Mouse (Mus musculus) embryonic facial prominence, embryonic 13.5 days (tissue): Measurements from ENCODE around the gene Asic3. TPM values are rescaled to one million over a fixed set of nuclear protein-coding genes. Genes with fewer than 3 reads are reported as not detected.

Source experiments
- ATAC-seq: fragments of 200-750 bp; cut with Nextera tagmentation; 2 replicates; pipeline ENCODE4 v1.8.0; 2017; ENCODE audit warnings: low read depth; ENCODE audit not compliant: insufficient number of reproducible peaks, insufficient read depth, low FRiP score, low TSS enrichment
- H3K27ac ChIP-seq: fragments of 300-500 bp; sonication (generic); 2 replicates; pipeline ENCODE4 v1.5.1; 2015; ENCODE audit warnings: moderate library complexity, mild to moderate bottlenecking, inconsistent platforms
- H3K27me3 ChIP-seq: fragments of 300-500 bp; sonication (generic); 2 replicates; pipeline ENCODE4 v1.6.1; 2015; ENCODE audit warnings: mild to moderate bottlenecking, inconsistent platforms
- H3K36me3 ChIP-seq: fragments of 300-500 bp; sonication (generic); 2 replicates; pipeline ENCODE4 v1.6.1; 2015; ENCODE audit warnings: mild to moderate bottlenecking, inconsistent platforms
- H3K4me1 ChIP-seq: fragments of 300-500 bp; sonication (generic); 2 replicates; pipeline ENCODE4 v1.6.1; 2015; ENCODE audit warnings: inconsistent platforms
- H3K4me2 ChIP-seq: fragments of 300-500 bp; sonication (generic); 2 replicates; pipeline ENCODE4 v1.6.1; 2015; ENCODE audit warnings: moderate library complexity, mild to moderate bottlenecking, inconsistent platforms
- H3K4me3 ChIP-seq: fragments of 300-500 bp; sonication (generic); 2 replicates; pipeline ENCODE4 v1.5.1; 2015; ENCODE audit warnings: mild to moderate bottlenecking, inconsistent platforms
- H3K9ac ChIP-seq: fragments of 300-500 bp; sonication (generic); 2 replicates; pipeline ENCODE4 v1.6.1; 2015; ENCODE audit warnings: mild to moderate bottlenecking, inconsistent platforms
- H3K9me3 ChIP-seq: fragments of 300-500 bp; sonication (generic); 2 replicates; pipeline ENCODE4 v1.6.1; 2016; ENCODE audit warnings: inconsistent platforms
- WGBS: fragments of 180-500 bp; shearing (Covaris S2); methylation state at CpG from one replicate; pipeline ENCODE4 v1.1.7; 2015; ENCODE audit warnings: mixed read lengths; 5-methylcytosine and 5-hydroxymethylcytosine counted together
- polyA plus RNA-seq: library from polyadenylated mRNA; unstranded; fragments of >200 nt; fragmentation: Nextera tagmentation; extraction: Ambion mirVana; gene quantifications from 2 replicates; pipeline ENCODE4 v1.2.1, GENCODE M21; 2015

Gene Asic3
- polyA plus RNA-seq, 1 experiment from 2014 or later = 3.5 TPM

- Histone ChIP-seq H3K27ac (no peak overlapping the region), H3K4me3 (no peak overlapping the region), H3K9me3 (no peaks in the 10 kb centered on the region), H3K4me1 (peaks cover 35% of the 10 kb centered on the region), H3K4me2 (no peak overlapping the region), H3K9ac (no peak overlapping the region), H3K27me3 (no peaks in the 10 kb centered on the region), H3K36me3 (peaks cover 55% of the 10 kb centered on the region)
- ATAC-seq = no peak
- 94% methylated on average over 7 of the region's 7 CpGs for WGBS
These were observed 30.0 kb downstream of the Asic3 start for GRCm38 (mm10) chr5:24443204-24443603.

GRCm38 (mm10) chr5:24443927-24444326 is 30.7 kb downstream of the Asic3 start:
- Histone ChIP-seq H3K4me3 (peak overlapping the region; percentile 93), H3K4me1 (peaks cover 35% of the 10 kb centered on the region), H3K9ac (peak overlapping the region; percentile 96), H3K36me3 (peaks cover 49% of the 10 kb centered on the region), H3K4me2 (peak overlapping the region; percentile 92), H3K9me3 (no peaks in the 10 kb centered on the region), H3K27ac (0 out of 2 replicates have a peak overlapping the region, but pooled peaks have one; percentile 92), H3K27me3 (0 out of 2 replicates have a peak, but pooled peaks cover 3% of the 10 kb centered on the region)
- ATAC-seq = no peak
- WGBS = 81% methylated on average over 12 of the region's 12 CpGs

DNA sequence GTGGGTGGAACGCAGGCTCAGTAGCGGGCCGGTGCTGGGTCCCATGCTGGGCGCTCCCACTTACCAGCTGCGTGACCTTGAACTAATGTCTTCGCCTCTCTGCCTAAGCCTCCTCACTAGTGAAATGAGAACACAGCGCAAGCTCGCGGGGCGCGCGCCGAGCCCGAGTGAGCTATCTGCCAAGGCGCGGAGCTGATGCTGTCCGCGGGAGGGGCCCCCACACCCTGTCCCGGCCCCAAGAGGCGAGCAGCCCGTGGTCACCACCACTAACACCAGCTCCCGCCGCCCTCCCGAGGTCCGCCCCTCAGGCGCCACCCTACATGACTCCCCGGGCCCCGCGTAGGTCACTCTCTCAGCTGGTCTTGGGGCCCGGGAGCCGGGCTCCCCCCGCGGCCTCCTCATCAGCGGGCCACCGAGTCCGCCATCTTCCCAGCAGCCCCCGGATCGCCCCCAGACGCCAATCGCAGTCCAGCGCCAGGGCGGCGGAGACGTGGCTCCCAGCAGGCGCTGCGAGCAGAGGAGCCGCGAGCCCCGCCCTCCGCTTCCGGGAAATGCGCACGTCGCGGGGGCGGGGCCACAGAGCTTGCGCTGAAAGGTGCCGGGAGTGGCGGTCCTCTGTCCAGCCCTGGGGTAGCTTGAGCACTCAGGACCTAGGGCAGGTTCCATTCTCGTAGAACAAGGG is 31.7 kb downstream of the Asic3 start, which contains the start of gene Fastk:
Gene Fastk, minus strand, starts transcription at position 542 of the 682 bp plus-strand sequence.
- Histone ChIP-seq H3K36me3 (peaks cover 39% of the 10 kb centered on the region), H3K4me3 (peak within 1 kb of the TSS; percentile 93), H3K27ac (peak within 1 kb of the TSS; percentile 92), H3K4me1 (peaks cover 35% of the 10 kb centered on the region), H3K9me3 (no peaks in the 10 kb centered on the region), H3K4me2 (peak within 1 kb of the TSS; percentile 92), H3K27me3 (0 out of 2 replicates have a peak, but pooled peaks cover 4% of the 10 kb centered on the region), H3K9ac (peak within 1 kb of the TSS; percentile 96)
- ATAC-seq = peak; percentile 85
- under 1% methylated on average over 60 of the region's 60 CpGs for WGBS

DNA sequence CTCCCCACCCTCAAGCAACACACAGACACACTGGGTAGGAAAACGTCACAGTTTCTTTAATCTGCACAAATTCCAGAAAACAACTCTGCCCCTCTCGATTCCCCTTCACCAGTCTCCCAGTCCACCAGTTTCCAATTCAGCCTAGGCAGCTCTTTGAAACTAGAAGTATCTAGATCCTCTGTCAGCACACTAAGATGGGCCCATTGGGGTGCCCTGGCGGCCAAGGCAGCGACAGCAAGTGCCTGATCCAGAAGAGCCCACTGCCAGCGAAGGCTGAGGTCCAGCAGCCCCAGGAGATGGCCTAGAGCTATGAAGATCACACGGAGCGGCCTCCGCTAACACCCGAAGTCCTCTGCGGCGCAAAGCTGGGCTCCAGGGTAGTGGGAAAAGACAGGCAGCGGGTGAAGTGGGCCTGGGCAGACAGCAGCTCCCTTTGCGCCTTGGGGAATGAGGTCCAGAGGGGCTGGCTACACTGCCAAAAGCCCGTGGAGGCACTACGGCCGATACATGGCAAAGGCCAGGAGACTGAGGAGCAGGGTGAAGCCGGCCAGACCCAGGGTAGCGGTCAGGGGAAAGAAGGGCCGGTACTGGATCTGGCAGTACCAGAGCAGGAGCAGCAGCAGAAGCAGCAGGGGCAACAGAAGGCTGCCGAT is 32.4 kb downstream of the Asic3 start:
- WGBS = 51% methylated on average over 20 of the region's 20 CpGs

DNA sequence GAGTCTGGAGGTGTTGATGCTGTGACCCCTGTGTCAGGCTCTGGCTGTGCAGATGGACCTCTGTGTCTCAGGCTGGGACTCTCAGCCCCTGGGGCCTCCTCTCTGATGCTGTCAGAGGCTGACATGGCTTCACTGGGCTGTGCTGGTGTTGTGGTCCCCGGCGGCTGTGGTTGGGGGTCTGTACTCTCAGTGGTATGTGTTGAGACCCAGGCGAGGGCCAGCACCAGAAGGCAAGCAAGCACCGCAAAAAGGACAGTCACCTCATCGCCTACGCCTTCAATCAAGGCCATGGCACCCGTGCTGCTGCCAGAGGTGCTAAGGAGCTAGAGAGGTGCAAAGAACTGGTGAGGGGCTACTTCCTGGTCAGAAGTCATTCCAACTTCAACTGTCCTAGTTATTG is 33.4 kb downstream of the Asic3 start:
- H3K27me3 ChIP-seq = 0 out of 2 replicates have a peak, but pooled peaks cover 4% of the 10 kb centered on the region
- ATAC-seq = no peak
- H3K9me3 ChIP-seq = no peaks in the 10 kb centered on the region
- whole genome bisulfite sequencing = 93% methylated on average over 7 of the region's 7 CpGs
- no peak overlapping the region for H3K27ac ChIP-seq
- peak overlapping the region; percentile 86; the same call in 1 of the 2 replicates for H3K4me2 ChIP-seq
- H3K4me1 ChIP-seq = peaks cover 41% of the 10 kb centered on the region
- no peak overlapping the region for H3K4me3 ChIP-seq
- H3K36me3 ChIP-seq = peaks cover 22% of the 10 kb centered on the region
- no peak overlapping the region for H3K9ac ChIP-seq

More for the DNA sequence above, 32.4 kb downstream of the Asic3 start:
- Histone ChIP-seq H3K27ac (peak overlapping the region; percentile 92), H3K4me2 (peak overlapping the region; percentile 92), H3K4me3 (peak overlapping the region; percentile 93), H3K27me3 (0 out of 2 replicates have a peak, but pooled peaks cover 4% of the 10 kb centered on the region), H3K9ac (peak overlapping the region; percentile 96), H3K4me1 (peaks cover 35% of the 10 kb centered on the region), H3K9me3 (no peaks in the 10 kb centered on the region), H3K36me3 (peaks cover 32% of the 10 kb centered on the region)
- ATAC-seq = no peak

GRCm38 (mm10) chr5:24447624-24448298 is 34.6 kb downstream of the Asic3 start, which contains the start of gene Tmub1:
TSS of gene Tmub1 (minus strand) at chr5:24447854.
- Histone ChIP-seq H3K9ac (peak within 1 kb of the TSS; percentile 71), H3K4me1 (peaks cover 41% of the 10 kb centered on the region), H3K36me3 (peaks cover 11% of the 10 kb centered on the region; the same call in 1 of the 2 replicates), H3K4me2 (peak within 1 kb of the TSS; percentile 86), H3K4me3 (peak within 1 kb of the TSS; percentile 68), H3K27me3 (0 out of 2 replicates have a peak, but pooled peaks cover 4% of the 10 kb centered on the region), H3K27ac (peak within 1 kb of the TSS; percentile 28; the same call in 1 of the 2 replicates), H3K9me3 (no peaks in the 10 kb centered on the region)
- peak; percentile 38; the same call in 1 of the 2 replicates for ATAC-seq
- WGBS = 2% methylated on average over 34 of the region's 34 CpGs

- peak overlapping the region; percentile 94 for H3K9ac ChIP-seq
- no peaks in the 10 kb centered on the region for H3K9me3 ChIP-seq
- peak overlapping the region; percentile 93 for H3K4me3 ChIP-seq
- H3K4me1 ChIP-seq = peaks cover 58% of the 10 kb centered on the region
- H3K27ac ChIP-seq = peak overlapping the region; percentile 92
- H3K4me2 ChIP-seq = peak overlapping the region; percentile 99
- peak; percentile 77 for ATAC-seq
- 0 out of 2 replicates have a peak, but pooled peaks cover 10% of the 10 kb centered on the region for H3K36me3 ChIP-seq
- whole genome bisulfite sequencing = 2% methylated on average over 55 of the region's 66 CpGs
- 0 out of 2 replicates have a peak, but pooled peaks cover 4% of the 10 kb centered on the region for H3K27me3 ChIP-seq
These were observed 38.3 kb downstream of the Asic3 start for GRCm38 (mm10) chr5:24451264-24452029.

- Histone ChIP-seq H3K27ac (peak within 1 kb of the TSS; percentile 92), H3K4me1 (peaks cover 52% of the 10 kb centered on the region), H3K9me3 (no peaks in the 10 kb centered on the region), H3K9ac (peak within 1 kb of the TSS; percentile 94), H3K4me2 (peak within 1 kb of the TSS; percentile 99), H3K4me3 (peak within 1 kb of the TSS; percentile 93), H3K27me3 (0 out of 2 replicates have a peak, but pooled peaks cover 4% of the 10 kb centered on the region), H3K36me3 (peaks cover 13% of the 10 kb centered on the region)
- under 1% methylated on average over 62 of the region's 85 CpGs for WGBS
- ATAC-seq = peak; percentile 39
These were observed 39.0 kb downstream of the Asic3 start, which contains the start of gene Agap3 for GRCm38 (mm10) chr5:24452030-24452690. TSS of gene Agap3 (plus strand) at chr5:24452177.

- ATAC-seq = no peak
- Histone ChIP-seq H3K9ac (peak overlapping the region; percentile 94), H3K4me2 (peak overlapping the region; percentile 99), H3K36me3 (peaks cover 19% of the 10 kb centered on the region), H3K4me1 (peaks cover 47% of the 10 kb centered on the region), H3K27ac (peak overlapping the region; percentile 92), H3K27me3 (0 out of 2 replicates have a peak, but pooled peaks cover 4% of the 10 kb centered on the region), H3K9me3 (no peaks in the 10 kb centered on the region), H3K4me3 (peak overlapping the region; percentile 93)
- WGBS = under 1% methylated on average over 29 of the region's 29 CpGs
These were observed 39.6 kb downstream of the Asic3 start for GRCm38 (mm10) chr5:24452691-24453233.
